Mouse (Mus musculus) natural killer cell, adult 2 months (primary cell): Measurements from ENCODE around the gene Hat1.

Experiments used
- DNase-seq, 2 experiments: peaks; one replicate each; pipeline ENCODE4 v3.0.0; 2022; ENCODE audit warnings: low spot score in 2 of 2

Hat1 gene

DNA sequence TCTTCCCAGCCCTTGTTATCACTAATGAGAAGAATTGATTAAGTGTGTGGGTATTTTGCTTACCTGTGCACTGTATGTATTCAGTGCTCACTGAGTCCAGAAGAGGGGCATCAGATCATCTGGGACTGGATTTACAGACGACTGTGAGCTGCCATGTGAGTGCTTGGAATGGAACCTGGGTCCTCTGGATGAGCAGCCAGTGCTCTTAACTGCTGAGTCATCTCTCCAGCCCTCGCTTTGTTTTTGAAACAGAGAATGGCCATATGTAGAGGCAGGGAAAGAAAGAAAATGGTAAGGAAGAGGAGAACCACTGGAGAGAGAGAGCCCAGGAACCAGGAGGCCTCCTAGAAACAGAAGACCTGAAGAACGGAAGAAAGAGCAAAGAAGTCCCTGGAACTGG lies 73.8 kb downstream of the Hat1 start:
- no peak for DNase-seq

DNA sequence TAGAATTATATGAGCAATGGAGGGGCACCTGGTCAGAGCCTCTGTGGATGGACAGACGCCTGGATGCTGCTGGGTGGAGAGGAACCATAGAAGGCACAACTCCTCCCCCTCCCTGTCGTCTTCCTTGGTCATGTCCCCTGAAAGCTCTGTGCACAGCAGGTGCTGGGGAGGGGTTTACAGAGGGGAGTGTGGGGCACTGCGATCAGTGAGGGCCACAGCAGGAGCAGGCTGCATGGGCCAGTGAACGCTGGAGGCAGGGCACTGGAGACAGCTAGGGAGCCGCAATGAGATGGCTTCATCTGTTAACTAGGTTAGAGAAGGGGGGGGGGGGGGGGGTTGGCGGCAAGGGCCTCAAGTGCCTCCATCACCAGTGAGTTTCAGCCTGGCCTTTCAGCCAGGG lies 77.3 kb downstream of the Hat1 start:
- DNase-seq = no peak

DNA sequence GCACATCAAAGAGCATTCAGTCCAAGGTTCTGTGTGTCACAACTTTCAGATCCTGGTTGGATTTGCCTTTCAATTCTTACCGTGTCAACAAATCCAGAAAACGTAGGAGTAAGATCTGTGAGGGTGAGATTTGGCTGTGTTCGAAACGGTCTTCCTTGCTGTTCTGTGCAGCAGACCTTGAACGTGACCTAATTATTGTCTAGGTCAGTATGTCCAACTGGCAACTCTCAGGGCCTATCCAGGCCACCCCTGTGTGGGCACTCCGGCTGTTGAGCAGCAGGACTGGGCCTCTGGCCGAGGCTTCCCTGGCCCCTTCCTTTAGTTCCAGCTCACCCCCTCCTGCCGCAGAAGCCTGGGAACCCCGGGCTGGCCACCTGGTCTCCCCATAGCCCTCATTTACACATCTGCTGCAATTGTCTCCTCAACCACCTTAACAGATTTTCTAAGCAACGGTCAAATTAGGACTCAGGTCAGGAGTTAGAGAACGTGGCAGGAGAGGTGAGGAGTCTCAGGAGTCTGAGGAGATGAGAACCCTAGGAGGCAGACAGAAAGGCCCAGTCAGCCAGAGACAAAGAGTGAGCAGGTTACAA lies 78.2 kb downstream of the Hat1 start:
- DNase-seq = no peak

DNA sequence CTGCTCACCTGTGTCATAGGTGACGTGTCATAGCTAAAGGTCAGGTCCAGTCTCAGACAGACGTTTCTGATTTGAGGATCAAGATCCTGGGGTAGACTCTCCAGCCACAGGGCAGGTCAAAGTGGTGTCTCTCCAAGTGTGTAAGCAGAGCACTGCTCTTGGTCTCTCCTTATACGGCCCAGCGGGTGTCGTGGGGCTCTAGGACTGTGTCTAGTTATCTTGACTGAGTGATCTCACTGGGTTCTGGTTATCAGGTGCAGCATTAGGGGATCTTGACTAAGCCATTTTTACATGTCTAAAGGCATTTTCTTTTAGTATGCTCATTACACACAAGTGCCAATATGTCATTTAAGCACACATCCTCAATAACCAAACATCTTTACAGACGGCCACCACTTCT lies 82.3 kb downstream of the Hat1 start:
- no peak for DNase-seq

DNA sequence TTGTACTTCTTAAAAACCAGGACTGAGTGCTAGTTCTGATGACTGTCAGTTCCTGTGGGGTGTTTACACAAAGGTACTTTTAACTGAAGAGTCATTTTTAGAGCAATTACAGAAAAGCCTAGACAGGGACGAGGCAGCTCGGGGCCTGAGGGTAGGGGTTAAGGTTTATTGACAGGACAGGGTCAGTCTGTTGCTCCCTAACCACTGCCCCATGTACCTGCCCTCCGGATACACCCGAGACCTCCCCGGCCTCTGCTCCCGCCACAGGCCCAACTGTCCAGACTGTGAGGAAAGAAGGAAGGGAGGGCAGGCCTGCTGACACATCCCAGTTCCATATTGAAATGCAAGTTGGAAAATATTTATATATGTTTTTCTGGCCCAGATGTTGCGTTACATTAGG lies 85.1 kb downstream of the Hat1 start:
- DNase-seq = no peak

DNA sequence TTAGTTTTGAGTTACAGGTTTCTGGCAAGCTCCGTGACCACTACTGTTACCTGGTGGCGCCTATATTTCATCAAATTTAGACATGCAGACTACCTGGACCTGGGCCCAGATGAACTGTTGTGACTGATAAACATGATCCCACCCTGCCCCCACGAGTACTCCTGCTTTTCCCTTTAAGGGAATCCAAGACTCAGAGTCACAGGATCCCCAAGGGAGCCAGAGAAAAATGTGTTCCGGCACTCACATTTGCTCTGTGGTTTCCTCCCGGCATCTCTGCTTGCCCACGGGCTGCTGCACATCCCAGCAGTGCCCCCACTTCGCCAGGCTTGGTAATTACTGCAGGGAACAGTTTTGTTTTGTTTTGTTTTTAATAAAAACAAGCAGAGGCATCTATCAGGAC lies 85.6 kb downstream of the Hat1 start:
- DNase-seq = no peak

DNA sequence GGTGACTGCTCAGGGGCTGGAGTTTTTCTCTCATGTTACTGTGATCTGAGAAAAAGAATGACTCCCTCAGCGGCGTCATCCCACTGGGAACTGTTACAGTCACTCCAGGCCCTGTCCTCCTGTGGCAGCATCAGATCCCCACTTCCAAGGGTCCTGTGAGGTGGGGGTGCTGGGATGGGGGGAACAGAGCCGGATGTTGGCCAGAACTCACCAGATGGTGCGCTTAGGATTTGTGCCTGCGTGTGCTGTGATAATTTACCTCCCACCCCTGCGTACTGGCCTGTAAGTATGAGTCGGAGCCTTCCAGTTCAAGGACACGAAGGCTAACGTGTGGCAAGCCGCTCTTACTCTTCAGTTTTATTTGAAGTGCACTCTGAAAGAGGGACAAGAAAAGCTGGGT lies 86.6 kb downstream of the Hat1 start:
- DNase-seq = no peak

DNA sequence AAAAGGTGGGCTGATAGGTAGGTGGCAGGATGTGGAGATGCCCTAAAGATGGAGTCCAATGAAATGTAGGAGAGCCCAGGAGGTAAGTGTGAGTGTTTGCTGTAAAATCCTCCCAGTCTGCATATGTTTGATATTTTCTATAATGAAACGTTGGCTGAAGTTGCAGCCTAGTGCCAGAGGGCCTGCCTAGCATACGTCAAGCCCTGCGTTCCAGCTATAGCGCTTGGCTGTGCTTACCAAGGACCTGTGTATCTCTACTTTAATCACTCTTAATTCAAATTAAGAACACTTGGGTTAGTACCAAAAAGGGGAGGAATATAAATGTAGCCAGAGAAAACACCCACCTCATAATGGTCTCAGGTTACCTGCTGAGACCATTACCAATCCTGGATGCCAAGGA lies 87.0 kb downstream of the Hat1 start:
- no peak for DNase-seq

DNA sequence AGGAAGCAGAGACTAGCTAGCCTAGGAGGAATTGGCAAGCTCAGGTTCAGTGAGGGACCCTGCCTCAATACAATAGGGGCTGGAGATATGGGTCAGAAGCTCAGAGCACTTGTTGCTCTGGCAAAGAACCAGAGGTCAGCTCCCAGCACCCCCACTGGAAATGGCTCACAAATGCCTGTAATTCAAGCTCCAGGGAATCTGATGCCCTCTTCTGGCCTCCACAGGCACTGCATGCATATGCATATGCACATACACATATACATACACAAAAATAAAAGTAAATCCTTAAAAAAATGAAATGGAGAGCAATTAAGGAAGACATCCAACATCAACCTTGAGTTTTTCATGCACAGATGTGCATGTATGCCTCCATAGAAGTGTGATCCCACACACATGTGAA lies 89.0 kb downstream of the Hat1 start:
- DNase-seq = no peak

DNA sequence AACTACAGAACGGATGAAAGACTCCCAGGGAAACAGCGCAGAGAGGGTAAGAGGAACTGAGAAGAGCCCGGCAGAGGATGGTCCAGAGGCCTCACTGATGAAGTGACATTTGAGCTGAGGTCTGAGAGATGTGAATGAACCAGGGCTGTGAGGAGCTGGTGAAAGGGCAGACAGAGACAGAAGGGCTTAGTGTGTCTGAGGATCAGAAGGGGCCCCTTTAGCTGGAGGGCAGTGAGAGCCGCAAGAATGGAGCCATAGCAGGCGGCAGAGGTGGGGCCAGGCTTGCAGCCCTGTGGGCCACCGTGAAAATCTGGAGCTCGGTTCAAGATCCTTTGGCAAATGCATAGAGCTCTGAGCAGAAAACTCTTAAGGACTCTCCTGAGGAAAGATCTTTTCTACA lies 91.2 kb downstream of the Hat1 start:
- DNase-seq = no peak

DNA sequence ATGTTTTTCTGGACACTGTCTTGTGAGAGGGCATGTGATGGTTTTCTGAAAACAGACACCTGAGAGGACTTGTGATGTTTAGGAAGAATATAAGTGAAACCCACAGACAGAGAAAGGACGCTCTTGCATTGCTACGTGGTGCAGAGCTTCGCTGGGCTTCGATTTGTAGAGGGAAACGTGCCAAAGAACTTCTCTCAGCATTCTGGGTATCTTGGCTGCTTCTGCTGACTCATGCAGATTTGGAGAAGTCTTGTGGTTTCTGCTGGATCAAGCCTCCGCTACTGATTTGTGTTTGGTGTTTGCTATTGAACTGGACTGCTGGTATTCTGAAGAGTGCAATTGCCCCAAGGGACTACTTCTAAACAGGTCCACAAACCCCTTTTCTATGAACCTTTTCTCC lies 93.1 kb downstream of the Hat1 start:
- DNase-seq = no peak

DNA sequence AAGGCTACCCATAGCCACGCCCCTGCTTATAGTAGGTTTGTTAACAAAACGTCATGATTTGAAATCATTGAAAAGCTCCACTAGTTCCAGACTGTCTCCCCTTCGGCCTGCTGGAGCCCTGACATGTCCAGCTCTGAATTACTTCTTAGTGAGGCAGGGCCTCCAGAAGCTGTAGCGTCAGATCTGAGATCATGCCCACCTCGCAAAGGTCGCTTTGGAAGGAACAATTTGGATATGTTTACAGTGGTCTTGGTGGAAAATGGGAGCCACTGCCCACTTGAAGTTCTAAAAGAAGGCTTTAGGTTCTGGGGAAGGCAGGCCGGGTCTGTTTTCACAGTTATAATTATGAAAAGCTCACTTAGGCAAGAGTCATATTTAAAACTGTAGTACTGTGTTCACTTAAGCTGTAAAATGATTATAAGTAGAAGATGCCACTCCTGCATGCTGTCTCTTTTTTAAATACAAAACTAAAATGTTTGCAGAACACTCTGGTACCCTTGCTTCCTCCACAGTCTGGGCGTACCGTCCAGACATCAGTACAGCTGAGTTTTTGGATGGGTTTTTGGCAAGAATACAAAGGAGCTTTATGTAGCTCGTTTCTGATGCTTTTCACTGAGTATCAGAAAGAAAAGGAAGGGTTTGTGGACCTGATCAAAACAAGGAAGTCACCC lies 94.4 kb downstream of the Hat1 start:
- no peak for DNase-seq

DNA sequence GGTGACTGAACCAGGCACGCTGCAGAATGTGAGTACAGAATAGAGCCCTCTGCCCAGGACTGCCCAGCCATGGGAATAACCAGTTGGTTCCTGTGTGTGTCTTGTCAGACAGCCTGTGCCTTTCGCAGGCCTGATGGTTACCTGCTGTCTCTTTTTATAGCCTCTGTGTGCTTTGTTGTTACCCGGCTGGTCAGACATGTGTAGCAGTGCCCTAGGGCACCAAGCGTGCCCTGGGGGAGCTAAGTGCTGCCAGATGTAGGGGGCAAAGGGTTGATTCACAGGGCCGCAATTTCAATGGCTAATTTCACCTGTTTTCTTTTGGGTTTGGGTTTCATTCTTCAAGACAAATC lies 94.9 kb downstream of the Hat1 start:
- DNase-seq = no peak
